Mouse (Mus musculus): ENCODE measurements around the gene Wipi1. TPM values are rescaled to one million over a fixed set of nuclear protein-coding genes. Genes with fewer than 3 reads are reported as not detected.

The Wipi1 gene
- polyA plus RNA-seq, 3 experiments from 2014 or later, result 0.16 to 0.34 (median 0.16) TPM

DNA sequence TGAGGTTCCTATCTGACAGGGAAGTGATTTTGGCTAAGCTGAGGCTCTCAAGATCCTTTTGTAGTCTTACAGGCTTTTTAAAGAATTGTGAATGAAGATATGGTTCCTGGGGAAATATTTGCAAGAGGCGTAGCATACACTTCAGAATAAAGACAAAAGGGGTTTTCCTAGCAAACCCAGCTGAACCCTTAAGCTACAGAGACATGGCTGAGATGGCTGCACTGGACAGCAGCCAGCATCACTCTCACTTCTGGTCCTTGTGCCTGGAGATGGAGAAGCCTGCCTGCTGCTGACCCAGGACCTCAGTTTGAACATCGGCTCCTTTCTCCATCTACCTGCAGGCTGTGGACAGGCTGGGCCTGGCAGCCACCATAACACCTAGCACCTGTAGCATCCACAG, 37.2 kb downstream of the Wipi1 start:
- no peak for ATAC-seq

DNA sequence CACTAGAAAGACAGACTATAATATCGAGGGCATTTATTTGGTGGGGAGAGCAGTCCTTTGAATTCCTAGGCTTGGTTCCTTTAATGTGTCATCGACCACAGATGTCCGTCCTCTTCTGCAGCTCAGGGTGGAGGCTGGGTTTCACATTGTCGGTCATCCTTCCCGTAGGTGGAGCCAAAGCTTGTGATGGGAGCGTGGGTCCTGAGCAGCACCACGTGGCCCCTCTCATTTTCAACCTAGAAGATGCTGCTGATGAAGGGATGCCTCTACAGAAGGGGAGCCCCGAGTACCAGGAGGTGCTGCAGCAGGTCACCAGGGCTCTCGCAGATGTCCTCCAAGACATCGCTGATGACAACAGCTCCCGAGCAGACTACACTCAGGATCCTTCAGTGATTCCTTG, 39.7 kb downstream of the Wipi1 start:
- no peak for ATAC-seq

DNA sequence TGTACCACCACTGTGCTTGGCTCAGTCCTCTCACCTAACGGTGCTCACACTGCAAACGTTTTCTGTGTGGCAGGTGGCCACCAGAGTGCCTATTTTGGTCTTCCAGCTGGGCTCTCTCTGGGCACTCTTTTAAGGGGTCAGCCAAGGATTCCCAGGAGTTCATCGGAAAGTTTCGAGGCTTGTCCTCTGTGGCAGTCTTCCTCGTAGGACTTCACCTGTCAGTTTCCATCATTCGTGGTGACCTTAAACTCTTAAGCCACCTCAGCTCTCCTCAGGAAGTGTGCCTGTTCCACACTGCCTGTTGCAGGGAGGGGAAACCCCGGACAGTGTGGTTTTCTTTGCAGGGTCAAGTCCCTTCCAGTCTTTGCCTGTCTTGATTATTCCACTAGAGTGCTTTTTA, 42.0 kb downstream of the Wipi1 start:
- ATAC-seq, result no peak

DNA sequence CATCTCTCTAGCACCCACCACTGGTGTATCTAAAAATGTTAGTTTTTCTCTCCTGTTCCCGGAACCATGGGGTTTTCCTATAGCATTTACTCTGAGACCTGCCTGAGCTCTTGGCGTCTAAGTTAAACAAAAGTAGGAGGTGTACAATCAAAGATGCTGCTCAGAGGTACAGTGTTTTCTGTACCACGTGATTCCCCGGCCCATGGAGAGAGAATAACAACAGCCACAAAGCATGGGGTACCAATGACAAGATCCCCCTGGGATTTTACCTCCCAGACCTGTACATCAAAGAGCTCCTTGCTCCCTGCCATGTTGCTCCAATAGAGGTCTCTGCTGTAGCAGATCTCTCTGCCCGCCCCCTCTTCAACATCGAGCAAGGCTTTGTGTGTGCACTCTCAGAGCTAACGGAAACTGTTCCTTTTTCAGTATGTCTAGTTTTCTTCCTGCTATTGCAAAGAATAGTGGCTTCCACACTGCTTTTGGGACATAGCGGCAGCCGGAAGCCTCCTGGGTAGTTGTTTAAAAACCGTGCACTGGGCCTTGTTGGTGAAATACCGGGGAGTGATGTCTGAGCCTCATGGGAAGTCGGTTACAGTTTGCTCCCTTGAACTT, 42.7 kb downstream of the Wipi1 start:
- peak; percentile 75 for ATAC-seq

DNA sequence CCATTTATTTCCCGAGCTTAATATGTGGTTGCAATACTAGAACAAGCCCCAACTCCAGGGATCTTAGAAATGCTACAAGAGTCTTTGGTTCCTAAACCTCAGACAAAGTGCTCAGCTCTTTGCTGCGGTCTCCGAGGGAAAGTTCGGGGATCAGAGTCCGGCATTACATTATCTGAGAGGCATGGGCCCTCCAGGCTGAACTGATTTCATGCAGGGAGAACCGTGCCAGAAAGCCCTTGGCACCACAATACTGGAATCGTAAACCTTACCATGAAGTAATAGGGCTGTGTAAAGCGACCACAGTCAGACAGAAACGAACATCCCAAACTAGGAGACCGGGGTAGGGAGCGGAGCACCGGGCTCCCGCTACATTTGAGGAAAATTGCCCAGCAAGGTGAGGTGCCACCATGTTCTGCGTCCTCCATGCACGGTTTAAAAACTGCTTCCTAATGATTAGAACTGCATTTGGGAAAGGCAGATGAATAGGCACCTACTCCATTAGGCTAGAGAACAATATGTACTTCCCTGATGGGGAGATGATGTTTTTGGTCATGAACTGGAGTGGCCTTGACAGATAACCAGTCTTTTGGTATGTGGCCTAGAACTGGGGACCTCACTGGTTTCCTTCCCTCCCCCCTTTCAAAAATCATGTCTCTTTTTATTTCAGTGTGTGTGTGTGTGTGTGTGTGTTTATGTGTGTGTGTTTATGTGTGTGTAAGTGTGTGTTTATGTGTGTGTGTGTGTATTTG, 47.1 kb downstream of the Wipi1 start:
- ATAC-seq, result no peak

DNA sequence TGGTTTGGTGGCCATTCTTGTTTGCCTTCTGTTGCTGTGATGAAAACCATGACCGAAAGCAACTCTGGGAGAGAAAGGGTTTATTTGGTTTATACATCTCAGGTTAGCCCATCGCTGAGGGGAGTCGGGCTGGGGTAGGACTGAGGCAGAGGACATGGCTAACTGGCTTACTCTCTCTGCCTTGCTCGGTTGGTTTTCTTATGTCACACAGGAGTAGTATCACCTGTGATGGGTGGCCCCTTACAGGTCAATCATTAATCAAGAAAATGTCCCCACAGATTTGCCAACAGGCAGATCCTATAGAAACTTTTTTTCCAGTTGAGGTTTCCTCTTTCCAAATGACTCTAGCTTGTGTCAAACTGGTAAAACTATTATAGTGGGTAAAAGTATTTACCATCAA, 48.1 kb downstream of the Wipi1 start:
- ATAC-seq, result no peak

DNA sequence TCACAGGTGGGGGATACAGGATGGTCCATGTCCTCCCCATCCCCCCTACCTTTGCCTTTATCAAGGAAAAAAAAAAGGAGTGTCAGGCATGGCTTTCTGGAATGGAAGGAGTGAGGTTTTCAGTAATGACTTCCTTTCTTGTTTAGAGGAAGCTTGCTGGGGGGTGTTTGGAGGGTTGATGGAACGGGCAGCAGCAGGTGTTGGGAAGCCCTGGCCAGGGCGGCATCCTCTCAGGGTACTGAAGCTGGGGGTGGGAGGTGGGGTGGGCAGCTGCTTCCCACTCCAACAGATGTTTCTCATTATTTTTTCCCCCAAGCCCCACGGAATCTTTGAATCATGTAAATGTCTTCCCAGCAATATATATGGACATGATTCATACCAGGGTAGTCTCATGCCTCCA, 50.3 kb downstream of the Wipi1 start:
- ATAC-seq, result no peak

DNA sequence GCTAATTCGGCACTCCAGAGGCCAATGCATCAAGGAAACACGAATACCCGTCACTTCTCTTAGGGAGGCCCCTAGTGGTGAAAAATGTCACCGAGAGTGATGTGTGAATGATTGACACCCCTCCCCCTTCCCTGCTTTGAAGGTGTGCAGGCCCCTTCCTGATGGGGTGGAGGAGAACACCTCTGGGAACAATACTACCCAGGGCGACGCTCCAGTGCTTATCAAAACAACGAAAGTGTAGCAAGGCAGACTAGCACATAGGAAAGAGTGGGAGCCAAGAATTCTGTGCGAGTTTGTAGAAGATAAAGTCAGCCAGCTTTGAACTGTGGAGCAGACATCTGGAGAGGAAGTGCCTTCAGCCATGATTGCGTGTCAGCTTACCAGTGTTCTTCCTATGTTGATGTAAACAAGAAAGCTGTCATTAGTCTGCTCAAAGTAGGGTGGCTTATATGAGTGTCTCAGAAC, 50.9 kb downstream of the Wipi1 start:
- ATAC-seq, result peak; percentile 89

DNA sequence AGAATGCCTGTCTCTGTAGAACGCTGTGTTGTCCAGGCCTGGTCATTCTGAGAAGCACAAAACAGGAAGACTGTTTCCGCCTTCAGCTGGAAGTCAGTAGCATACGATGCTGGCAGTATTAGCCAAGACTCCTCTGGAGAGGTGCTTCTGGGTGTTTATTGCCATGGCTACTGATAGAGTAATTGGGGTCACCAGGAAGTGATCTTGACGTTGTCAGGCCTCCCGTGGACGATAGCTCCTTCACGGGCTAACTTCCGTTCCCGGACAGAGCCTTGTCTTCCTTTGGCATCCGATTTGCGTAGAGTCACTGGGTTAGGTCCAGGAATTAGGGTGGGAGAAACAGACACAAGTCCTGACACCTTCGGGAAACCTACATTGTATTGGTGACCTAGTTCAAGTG, 52.5 kb downstream of the Wipi1 start:
- ATAC-seq, result no peak

DNA sequence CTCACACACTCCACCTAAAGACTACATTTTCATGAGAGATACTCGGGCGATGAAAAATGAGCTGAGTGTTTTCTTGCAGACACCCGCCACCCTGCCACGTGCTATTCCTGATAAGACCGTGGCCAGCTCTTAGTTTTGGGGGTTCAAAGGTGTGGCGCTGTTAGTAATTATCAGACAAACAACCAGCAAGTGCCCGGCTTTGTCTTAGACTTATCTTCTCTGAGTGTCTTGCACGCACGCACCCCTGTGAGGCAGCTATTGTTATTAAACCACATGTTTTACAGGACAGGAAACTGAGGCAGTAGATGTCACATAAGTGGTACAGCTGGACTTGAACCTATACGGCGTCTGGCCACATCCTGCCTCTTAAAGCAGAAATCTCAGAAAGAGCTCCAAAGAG, 54.3 kb downstream of the Wipi1 start:
- ATAC-seq, result no peak

DNA sequence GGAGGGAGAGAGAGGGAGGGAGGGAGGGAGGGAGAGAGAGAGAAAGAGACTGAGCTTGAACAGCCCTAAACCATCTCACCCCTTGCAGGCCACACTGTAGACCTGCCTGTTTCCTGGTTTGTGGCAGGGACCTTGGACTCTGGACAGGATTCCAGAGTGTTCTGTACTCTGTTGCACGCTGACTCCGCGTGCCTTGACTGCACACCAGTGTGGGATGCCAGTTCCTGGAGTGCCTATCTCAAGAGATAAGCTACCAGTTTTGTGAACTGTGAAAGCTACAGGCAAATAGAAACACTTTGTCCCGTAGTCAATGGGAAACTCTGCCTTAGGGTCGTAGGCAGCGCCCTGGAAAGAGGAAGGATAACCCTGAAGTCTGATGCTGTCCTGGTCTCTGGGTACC, 55.6 kb downstream of the Wipi1 start:
- ATAC-seq, result no peak

DNA sequence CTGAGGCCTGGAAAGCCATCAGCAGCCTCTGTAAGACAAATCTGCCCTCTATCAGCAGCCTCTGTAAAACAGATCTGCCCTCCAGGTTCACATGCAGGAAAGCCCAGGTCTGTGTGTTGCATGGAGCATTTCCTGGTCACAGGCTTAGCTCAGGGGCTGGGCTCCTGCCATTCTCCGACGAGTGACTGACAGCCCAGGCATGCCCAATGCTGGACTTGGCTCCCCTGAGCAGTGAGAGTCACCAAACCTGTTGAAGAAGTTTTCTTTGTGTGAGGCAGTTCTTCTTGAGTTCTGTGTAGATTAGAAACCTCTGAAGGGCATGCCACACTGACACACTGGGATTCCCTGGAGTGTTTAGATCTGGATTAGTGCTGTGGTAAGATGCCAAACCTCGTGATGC, 57.3 kb downstream of the Wipi1 start:
- no peak for ATAC-seq

DNA sequence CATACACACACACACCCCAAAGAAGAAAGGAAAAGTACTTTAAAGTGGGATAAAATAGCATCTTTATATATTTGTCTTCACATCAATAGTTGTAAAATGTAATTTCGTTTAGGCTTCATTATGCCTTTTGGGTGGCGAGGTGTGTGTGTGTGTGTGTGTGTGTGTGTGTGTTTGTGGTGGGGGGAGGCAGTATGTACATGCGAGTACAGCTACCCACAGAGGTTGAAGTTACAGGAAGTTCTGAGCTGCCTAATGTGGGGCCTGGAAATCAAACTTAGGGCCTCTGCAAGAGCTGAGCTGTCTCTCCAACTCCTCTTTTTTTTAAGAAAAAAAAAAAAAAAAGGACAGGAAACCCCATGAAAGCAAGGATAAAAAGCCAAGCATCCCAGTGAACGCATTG, 57.8 kb downstream of the Wipi1 start:
- no peak for ATAC-seq

DNA sequence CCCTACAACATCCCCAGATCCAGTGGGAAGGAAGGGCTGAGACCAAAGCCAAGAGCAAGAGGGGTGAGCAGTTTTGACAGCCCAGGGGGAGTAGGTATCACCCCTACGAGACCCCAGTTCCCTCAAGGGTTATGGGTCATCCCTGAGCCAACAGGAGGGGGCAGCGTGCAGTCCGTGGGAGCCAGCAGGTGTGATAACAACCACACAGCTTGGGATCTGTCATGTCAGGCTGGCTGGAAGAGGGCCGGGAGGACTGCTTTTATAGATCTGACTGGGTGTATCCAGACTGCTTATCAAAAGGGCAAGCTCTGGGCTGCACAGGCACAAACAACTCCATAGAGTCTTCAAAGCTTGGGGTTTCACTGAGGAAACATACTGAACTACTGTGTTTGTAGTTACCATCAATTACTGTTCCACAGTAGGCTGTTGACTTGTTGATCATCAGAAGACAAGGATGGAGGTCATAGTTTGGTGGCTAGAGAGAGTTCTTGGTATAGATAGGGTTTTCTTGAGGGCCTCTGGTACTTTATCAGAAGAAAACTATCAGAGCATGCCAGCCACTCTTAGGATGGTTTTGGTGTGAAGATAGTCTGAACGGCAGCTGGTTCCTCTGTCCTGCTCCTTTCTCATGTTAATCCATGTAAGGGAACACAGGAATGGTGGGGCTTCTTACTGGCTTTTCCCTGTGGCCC, 62.0 kb downstream of the Wipi1 start:
- no peak for ATAC-seq

DNA sequence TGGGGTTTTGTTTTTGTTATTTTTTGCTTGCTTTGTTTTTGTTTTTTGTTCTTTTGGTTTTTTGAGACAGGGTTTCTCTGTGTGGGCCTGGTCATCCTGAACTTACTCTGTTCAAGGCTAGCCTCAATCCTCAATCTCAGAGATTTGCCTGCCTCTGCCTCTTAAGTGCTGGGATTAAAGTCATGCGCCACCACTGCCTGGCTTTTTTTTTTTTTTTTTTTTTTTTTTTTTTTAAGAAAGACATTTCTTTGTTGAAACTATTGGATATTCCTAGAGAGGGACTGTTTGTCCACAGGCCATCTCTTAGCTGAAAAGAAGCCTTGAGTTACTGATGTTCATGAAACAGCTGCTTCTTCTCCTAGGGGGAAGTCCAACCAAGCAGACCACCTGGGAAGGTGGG, 64.1 kb downstream of the Wipi1 start:
- ATAC-seq, result no peak

DNA sequence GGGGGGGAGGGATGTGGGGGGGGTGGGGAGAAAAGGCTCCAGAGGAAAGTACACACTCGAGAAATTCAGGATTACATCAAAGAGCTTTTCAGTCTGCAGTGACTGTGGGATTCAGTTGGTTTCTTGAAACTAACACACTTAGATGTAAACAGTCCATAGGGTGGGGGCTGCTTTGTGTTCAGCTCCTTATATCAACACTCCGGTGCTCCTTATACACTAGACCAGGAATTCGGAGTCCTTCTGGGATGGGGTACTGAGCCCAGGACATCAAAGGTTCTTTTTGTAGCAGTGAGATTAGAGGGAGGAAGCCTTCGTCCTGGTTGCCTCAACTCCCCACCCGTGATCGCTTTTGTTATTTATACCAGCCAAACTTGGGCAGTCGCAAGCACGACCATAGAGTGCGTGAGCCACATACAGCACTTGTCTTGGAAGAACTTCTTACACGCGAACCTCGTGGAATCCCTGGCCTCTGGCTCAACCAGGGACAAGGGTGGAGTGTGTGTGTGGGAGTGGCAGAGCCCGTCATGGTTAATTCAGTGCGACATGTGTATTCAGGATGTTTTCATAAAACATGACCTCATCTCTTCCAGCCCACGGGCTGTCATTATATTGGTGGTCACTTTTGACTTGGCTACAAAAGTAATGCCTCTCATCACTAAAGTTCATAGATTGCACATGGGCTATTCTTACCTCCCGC, 65.3 kb downstream of the Wipi1 start:
- ATAC-seq, result no peak

DNA sequence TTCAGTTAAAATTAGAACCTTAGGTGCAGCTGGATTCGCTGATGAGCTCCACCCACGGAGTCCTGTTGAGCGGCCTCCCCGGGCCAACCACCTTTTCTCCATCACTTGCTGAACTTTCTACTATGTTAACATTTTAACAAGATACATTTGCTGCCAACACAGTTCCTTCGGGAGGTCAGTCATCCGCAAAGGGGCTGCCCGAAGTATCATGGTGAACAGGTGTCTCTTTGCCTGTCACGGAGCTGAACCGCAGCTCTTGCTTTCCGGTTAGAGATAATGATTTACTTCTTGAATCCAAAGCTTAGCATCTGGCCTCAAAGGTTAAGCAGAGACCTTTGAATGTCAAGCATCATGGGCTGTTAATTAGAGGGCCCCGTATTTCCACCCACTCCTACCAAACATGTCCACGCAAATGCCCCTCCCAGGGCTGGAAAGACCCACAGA, 66.0 kb downstream of the Wipi1 start:
- ATAC-seq, result peak; percentile 52

DNA sequence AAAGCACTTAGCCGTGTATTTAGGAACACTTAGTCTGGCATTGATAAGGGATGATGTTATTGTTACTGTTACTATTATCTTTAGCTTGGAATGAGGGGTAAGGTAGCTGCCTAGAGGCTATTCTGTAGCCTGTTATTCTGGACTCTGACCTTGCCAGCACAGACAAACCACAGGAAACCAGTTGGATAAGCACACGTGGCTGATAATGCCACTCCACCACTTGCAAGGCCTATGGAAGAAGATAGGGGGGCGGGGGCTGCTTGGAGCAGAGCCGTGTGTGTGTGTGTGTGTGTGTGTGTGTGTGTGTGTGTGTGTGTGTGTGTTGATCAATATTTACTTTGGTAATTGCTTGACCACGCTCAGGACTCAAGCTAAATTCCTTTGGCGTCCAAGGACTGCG, 66.5 kb downstream of the Wipi1 start:
- no peak for ATAC-seq

DNA sequence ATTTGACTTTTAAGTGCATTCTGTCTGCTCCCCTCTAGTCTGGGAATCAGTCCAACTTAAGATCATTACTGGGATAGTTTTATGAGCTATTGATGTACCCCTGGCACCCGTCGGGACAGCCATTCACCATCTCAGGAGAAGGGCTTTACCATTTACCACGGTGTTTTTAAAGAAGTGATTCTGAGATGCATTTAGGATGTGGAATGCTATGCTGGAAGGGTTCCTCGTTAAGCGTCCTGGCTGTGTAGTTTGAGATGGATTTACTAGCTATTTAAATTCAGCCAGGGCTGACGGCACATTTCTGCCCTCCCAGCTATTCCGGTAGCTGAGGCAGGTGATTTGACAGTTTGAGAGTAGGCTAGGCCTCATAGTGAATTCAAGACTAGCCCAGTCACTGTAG, 67.3 kb downstream of the Wipi1 start:
- no peak for ATAC-seq

DNA sequence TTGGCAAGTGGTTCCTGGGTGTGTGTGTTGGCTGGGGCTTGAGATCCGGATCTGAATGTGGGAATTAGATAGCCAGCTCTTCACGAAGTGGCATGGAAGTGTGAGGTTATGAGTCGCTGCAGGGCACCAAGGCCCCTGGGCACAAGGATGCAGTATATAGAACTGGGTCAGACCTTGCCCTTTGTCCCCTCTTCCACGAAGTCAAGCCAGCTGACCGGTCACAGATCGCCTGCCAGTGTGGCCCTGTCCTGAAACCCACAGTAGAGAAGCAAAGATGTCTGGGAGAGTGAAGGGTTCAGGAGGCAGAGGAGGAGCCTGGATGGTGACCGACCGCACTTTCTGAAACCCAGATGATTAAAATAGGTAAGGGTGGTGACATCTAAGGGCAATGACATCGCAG, 68.3 kb downstream of the Wipi1 start:
- ATAC-seq, result no peak

DNA sequence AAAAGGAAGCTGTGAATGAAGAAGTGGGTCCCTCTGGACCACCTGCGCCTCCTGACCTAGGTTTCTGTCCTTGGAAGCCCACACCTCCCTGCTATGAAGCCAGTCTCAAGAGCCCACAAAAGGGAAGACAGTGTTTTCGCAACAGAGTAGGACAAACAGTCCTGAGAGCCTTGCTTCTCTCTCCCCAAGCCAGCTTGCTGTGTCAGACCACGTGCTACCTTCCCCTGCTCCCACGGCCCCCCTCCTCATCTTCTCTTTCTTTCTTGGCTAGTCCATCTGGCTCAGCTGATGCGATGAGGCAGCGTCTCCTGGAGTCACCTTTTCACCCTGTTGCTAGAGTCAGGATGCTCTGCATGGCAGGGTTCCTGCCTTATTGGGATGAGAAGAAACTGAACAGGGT, 72.5 kb downstream of the Wipi1 start:
- ATAC-seq, result no peak

DNA sequence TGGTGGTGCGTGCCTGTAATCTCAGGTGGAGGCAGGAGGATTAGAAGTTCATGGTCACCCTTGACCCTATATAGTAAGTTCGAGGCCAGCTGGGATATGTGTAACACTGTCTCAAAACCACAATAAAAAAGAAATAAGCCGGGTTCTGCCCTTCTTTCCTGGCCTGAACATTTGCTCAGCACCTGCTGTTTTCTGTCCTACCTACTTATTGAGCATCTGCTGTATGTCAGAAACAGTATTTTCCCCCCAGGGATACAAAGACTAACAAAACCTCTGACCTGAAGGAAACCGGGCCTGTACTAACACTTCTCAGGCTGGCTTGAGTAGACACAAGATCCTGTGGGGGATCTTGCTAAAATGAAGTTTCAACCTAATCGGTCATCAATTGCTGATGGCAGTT, 74.8 kb downstream of the Wipi1 start:
- ATAC-seq, result no peak

DNA sequence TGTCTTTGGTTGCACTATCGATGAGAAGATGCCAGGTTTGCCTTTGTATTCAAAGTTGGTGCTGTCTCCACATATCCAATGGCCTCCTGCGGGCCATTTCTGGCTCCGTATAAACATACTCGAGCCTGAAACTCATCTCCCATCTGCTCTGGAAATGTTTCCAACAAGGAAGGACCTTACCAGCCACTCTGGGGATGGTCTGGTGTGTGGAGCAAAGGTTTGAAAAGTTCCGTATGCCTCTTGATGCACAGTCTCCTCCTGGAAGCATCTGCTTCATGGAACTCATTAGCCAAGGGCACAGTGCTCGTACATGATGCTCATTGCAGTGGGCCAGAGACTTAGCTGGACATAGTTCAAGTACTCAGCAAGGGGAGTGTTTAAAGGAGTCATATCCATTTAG, 75.8 kb downstream of the Wipi1 start:
- no peak for ATAC-seq
